Mouse (Mus musculus): ENCODE data around the gene Lsmem1. TPM values are rescaled to one million over a fixed set of nuclear protein-coding genes. Genes with fewer than 3 reads are reported as not detected.

The Lsmem1 gene
- 0.13 and 0.18 TPM in 2 replicates for polyA plus RNA-seq (2015; fragmentation: Nextera tagmentation; extraction: Ambion mirVana)

DNA sequence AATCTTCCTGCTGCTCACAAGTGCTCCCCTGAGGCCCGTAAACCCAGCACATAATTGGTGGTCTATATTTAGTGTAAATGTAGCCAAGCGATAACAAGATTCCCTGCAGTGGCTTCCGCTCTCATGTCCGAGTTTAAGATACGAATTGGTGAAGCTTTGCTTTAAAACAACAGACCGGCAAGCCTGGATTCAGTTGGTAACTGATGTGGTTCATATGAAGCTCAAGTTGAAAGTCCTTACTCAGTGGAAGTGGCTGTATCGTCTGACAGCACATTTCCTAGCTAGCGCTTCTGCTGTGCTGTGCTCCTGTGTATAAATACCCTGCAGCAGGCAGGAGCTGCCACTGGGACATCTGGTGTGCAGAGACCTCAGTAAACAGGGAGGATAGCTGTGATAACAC is at the start of gene Lsmem1:
Lsmem1 (minus strand) TSS at position 189 of the 400 bp plus-strand sequence.
- no peak for ATAC-seq (ENCODE audit: insufficient read depth, low FRiP score, low read depth)
- H3K4me1 ChIP-seq = no peaks in the 10 kb centered on the region
- no peaks in the 10 kb centered on the region for H3K27me3 ChIP-seq (replicated peaks)
- H3K9me3 ChIP-seq = no peaks in the 10 kb centered on the region
- no peak within 1 kb of the TSS for H3K4me2 ChIP-seq
- WGBS = 81% methylated on average over 8 of the region's 8 CpGs
- peaks cover 17% of the 10 kb centered on the region for H3K36me3 ChIP-seq
- no peak within 1 kb of the TSS for H3K9ac ChIP-seq
- H3K27ac ChIP-seq = no peak within 1 kb of the TSS
- no peak within 1 kb of the TSS for H3K4me3 ChIP-seq (replicated peaks)

DNA sequence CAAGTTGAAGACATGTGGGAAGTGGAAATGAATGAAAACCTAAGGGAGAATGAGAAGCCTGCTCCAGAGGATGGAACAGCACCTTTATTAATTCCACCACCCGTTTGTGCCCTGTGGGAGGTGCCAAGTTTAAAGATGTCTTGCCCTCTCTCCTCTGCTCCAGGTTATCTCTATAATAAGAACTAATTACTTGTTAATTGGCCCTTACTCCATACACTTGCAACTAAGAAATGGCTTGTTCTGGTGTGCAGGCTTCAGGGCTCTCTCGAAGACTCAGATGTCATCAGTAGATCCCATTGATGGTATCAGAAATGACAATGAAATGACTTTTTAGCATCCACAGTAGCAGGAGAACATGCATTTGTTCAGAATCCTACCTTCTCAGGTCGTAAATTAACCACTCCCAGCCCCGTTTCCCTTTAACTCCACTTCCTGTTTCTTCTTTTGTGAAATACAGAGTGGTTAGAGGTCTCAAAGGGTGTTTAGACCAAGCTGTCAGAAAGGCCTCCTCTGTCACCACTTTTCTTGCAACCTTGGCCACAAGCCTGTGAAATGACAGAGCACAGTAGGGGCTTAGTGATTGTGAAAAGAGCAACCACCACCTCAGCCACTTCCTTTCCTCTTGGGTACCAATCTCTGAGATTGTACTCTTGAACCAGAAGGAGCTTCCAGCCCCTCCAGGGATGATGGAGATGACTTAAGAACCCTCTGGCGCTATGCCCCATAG is 49.3 kb upstream of the Lsmem1 start, which contains the start of gene Ifrd1:
Ifrd1 (minus strand) TSS at position 51 of the 727 bp plus-strand sequence.
- Histone ChIP-seq H3K9me3 (no peaks in the 10 kb centered on the region), H3K4me1 (no peaks in the 10 kb centered on the region; the same call in 1 of the 2 replicates), H3K27me3 (replicated peaks) (no peaks in the 10 kb centered on the region), H3K27ac (0 out of 2 replicates have a peak within 1 kb of the TSS, but pooled peaks have one; percentile 1), H3K4me2 (no peak within 1 kb of the TSS), H3K9ac (no peak within 1 kb of the TSS), H3K36me3 (no peaks in the 10 kb centered on the region), H3K4me3 (replicated peaks) (no peak within 1 kb of the TSS)
- ATAC-seq (ENCODE audit: insufficient read depth, low FRiP score, low read depth) = no peak
- WGBS = 66% methylated on average over 5 of the region's 5 CpGs

DNA sequence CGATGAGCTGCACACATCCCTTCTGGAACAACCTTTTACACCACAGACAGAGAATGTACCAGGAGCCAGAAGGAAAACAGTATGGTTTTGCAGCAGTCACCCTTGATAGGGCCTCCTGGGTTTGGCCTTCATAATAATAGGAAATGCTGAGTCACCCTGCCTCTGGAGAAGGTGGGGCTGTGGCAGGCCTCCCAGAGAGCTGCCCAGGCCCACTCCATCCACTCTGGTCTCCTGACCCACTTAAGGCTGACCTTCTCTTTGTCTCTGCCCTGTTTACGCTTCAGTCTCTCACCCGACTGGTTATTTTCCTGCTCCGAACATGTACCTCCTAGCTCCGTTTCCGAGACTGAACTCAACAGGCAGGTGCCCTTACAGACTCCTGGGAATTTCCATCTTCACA is 48.7 kb upstream of the Lsmem1 start:
- WGBS = 53% methylated on average over 6 of the region's 6 CpGs
- no peaks in the 10 kb centered on the region for H3K9me3 ChIP-seq
- H3K9ac ChIP-seq = no peak overlapping the region
- no peak overlapping the region for H3K4me3 ChIP-seq (replicated peaks)
- no peaks in the 10 kb centered on the region; the same call in 1 of the 2 replicates for H3K4me1 ChIP-seq
- H3K27ac ChIP-seq = 0 out of 2 replicates have a peak overlapping the region, but pooled peaks have one; percentile 1
- peak; percentile 84 for ATAC-seq (ENCODE audit: insufficient read depth, low FRiP score, low read depth)
- H3K36me3 ChIP-seq = no peaks in the 10 kb centered on the region
- no peak overlapping the region for H3K4me2 ChIP-seq
- H3K27me3 ChIP-seq (replicated peaks) = no peaks in the 10 kb centered on the region

DNA sequence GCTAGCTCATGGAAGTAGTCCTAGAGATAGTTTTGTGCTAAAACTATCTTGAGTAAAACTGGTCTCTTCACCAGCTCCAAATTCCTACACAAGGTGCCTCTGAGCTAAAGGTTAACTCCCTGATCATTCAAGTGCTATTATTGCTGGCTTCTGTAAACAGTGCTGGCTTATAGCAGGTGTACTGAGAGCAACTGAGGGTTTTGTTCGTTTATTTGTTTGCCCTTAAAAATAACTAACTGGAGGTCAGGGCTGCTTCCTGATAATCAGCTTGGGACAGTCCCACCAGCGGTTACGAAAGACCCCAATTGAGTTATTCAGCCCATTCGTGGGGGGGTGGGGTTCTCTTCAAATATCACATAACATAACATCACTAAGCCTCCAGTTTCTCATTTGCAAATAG is 48.1 kb upstream of the Lsmem1 start:
- Histone ChIP-seq H3K9me3 (no peaks in the 10 kb centered on the region), H3K36me3 (no peaks in the 10 kb centered on the region), H3K9ac (no peak overlapping the region), H3K4me2 (no peak overlapping the region), H3K27ac (no peak overlapping the region), H3K27me3 (replicated peaks) (no peaks in the 10 kb centered on the region), H3K4me3 (replicated peaks) (no peak overlapping the region), H3K4me1 (no peaks in the 10 kb centered on the region; the same call in 1 of the 2 replicates)
- ATAC-seq (ENCODE audit: insufficient read depth, low FRiP score, low read depth) = no peak
- WGBS = 37% methylated on average over 4 of the region's 4 CpGs

DNA sequence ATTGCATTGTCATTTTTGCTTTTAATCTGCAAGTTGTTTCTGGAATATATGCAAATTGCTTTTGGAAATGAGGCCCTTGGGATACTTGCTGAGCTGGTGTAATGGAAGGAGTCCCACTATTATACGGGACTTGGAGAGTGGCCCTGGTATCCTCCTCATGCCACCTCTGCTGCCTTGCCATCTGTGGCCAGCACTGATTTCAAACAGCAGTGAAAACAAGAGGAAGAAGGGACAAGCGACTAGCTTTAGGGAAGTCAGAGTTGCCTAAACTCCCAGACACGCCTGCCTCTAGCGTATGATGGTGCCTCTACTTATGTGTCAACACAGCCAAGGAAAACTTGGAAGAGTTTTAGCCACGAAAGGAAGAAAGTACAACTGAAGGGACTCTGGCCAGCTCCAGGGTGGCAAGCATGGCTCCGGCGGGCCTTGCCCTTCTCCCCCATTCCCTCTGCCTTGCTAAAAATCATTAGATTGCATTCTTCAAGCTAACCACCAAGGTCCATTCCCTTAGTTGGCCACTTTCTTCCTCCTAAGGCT is 46.2 kb upstream of the Lsmem1 start:
- H3K4me3 ChIP-seq (replicated peaks) = no peak overlapping the region
- no peak for ATAC-seq (ENCODE audit: insufficient read depth, low FRiP score, low read depth)
- H3K4me1 ChIP-seq = no peaks in the 10 kb centered on the region; the same call in 1 of the 2 replicates
- no peak overlapping the region for H3K4me2 ChIP-seq
- H3K36me3 ChIP-seq = no peaks in the 10 kb centered on the region
- no peak overlapping the region for H3K27ac ChIP-seq
- H3K27me3 ChIP-seq (replicated peaks) = no peaks in the 10 kb centered on the region
- no peak overlapping the region for H3K9ac ChIP-seq
- no peaks in the 10 kb centered on the region for H3K9me3 ChIP-seq
- WGBS = 86% methylated on average over 7 of the region's 7 CpGs

DNA sequence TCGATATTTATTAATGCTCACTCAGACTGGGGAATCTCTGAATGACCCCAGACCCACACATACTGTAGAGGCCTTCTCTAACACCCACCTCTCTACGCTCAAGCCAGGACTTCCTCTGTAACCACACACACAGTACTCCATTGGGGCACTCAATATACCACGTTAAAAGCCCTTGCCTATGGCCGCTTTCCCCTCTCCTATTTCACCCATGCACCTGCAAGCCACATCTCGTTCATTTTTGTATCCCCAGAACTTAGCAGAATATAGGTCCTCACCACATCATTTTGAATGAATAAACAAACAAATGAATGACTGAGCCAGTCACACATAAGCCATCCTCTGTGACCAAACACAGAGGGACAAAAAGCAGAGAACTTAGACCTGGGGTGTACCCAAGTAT is 45.6 kb upstream of the Lsmem1 start:
- no peak overlapping the region for H3K27ac ChIP-seq
- H3K9me3 ChIP-seq = no peaks in the 10 kb centered on the region
- H3K4me2 ChIP-seq = no peak overlapping the region
- ATAC-seq (ENCODE audit: insufficient read depth, low FRiP score, low read depth) = no peak
- WGBS = 90% methylated on average over 5 of the region's 5 CpGs
- no peaks in the 10 kb centered on the region for H3K36me3 ChIP-seq
- H3K4me3 ChIP-seq (replicated peaks) = no peak overlapping the region
- H3K27me3 ChIP-seq (replicated peaks) = no peaks in the 10 kb centered on the region
- no peak overlapping the region for H3K9ac ChIP-seq
- H3K4me1 ChIP-seq = no peaks in the 10 kb centered on the region

DNA sequence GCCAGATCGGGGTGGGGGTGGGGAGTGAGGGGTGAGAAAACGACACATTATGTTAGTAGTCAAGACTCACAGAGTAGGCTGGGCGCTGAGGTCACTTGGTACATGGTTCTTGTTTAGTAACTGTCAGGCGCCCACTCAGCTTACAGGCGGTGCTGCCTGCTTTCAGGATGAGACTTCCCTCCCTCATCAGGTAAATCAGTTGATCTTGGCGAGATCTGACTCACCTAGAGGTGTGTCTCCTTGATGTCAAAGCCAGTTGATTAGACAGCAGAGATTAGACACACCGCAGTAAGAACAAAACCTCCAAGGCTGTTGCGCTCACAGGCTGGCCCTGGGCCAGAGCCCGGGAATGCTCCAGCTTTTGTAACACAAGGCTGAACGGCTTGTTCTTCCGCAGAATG is 44.5 kb upstream of the Lsmem1 start:
- no peaks in the 10 kb centered on the region for H3K36me3 ChIP-seq
- WGBS = 35% methylated on average over 11 of the region's 11 CpGs
- no peaks in the 10 kb centered on the region for H3K9me3 ChIP-seq
- H3K9ac ChIP-seq = no peak overlapping the region
- H3K4me1 ChIP-seq = no peaks in the 10 kb centered on the region
- H3K4me2 ChIP-seq = peak overlapping the region; percentile 16; the same call in 1 of the 2 replicates
- ATAC-seq (ENCODE audit: insufficient read depth, low FRiP score, low read depth) = peak; percentile 63
- no peaks in the 10 kb centered on the region for H3K27me3 ChIP-seq (replicated peaks)
- H3K4me3 ChIP-seq (replicated peaks) = no peak overlapping the region
- H3K27ac ChIP-seq = no peak overlapping the region

DNA sequence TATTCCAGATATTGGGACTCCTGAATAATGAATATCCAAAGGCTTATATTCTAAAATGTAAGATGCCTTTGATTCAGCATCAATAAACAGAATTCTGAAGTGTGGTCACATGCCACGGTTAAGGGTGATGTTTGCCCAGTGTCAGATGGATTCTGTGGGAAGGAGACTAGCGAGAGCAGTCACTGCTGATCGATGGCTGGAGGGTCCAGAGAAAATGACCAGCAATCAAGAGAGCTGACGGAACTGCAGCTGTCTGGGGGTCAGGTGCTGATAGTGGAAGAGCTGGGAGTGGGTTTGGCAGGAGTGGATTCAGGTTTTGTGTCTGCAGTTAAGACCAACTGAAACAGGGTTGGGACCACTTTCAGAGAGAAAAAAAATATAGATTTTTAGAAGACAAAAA is 44.0 kb upstream of the Lsmem1 start:
- no peak overlapping the region for H3K9ac ChIP-seq
- no peaks in the 10 kb centered on the region for H3K4me1 ChIP-seq
- no peaks in the 10 kb centered on the region for H3K27me3 ChIP-seq (replicated peaks)
- H3K27ac ChIP-seq = no peak overlapping the region
- H3K9me3 ChIP-seq = no peaks in the 10 kb centered on the region
- no peak for ATAC-seq (ENCODE audit: insufficient read depth, low FRiP score, low read depth)
- H3K36me3 ChIP-seq = no peaks in the 10 kb centered on the region
- 63% methylated on average over 4 of the region's 4 CpGs for WGBS
- no peak overlapping the region for H3K4me3 ChIP-seq (replicated peaks)
- no peak overlapping the region for H3K4me2 ChIP-seq

DNA sequence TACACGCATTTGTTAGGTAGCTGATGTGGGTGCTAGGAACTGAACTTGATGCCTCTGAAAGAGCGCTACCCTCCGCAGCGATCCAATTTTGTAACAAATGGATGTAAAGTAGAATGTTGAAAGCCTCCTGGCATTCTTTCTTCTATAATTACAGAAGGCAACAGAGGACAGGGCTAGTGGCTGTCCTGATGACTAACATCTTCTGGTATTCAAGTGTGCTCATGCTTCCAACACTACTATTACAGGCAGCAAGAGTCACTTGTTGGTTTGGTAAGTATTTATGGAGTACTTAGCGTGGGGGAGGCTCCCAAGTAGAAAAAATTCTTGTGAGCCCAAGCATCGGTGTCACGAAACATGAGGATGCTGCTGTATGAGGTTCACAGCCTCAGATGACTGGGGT is 39.9 kb upstream of the Lsmem1 start:
- Histone ChIP-seq H3K36me3 (no peaks in the 10 kb centered on the region), H3K27me3 (replicated peaks) (no peaks in the 10 kb centered on the region), H3K9ac (no peak overlapping the region), H3K27ac (no peak overlapping the region), H3K4me1 (no peaks in the 10 kb centered on the region), H3K9me3 (no peaks in the 10 kb centered on the region), H3K4me3 (replicated peaks) (no peak overlapping the region), H3K4me2 (no peak overlapping the region)
- 91% methylated on average over 7 of the region's 7 CpGs for WGBS
- no peak for ATAC-seq (ENCODE audit: insufficient read depth, low FRiP score, low read depth)

DNA sequence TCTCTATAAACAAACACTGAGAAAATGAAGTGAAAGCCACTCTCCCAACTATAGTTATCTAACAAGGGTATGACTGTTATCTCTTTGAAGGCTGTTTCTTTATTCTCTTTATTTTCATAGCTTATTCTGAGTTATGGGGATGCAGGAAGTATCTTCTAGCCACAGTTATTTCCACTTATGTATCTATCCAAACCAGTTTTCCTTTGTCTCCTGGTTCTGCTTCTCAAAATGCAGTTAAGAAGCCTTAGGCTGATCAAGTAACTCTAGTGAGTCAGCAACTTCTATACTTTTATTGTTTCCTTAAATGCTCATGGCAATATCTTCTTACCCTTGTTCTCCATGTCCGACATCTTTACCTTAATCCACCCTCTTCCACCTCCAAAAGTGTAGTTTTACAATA is 32.9 kb upstream of the Lsmem1 start:
- no peaks in the 10 kb centered on the region for H3K36me3 ChIP-seq
- H3K9me3 ChIP-seq = no peaks in the 10 kb centered on the region
- H3K9ac ChIP-seq = no peak overlapping the region
- H3K4me1 ChIP-seq = no peaks in the 10 kb centered on the region
- no peak for ATAC-seq (ENCODE audit: insufficient read depth, low FRiP score, low read depth)
- H3K27me3 ChIP-seq (replicated peaks) = no peaks in the 10 kb centered on the region
- H3K4me3 ChIP-seq (replicated peaks) = no peak overlapping the region
- 78% methylated on average over 1 of the region's 1 CpGs for WGBS
- no peak overlapping the region for H3K4me2 ChIP-seq
- no peak overlapping the region for H3K27ac ChIP-seq

DNA sequence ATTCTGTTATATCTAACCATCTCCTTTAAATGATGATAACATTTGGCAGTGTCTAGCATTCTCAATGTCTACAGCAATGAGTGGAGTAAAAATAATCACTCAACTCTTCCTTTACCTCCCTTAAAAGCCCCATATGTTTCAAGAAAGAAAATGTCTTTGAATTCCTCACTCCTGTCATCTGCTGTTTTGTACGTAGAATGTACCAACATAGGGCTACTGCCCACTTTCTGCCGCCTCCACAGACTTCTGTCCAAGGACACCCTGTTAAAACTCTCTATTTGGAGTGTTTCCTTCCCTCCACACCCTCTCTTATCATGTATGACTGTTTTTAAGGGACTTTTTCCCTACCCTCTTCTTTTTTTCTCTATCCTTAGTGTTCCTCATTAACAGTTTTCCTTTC is 32.3 kb upstream of the Lsmem1 start:
- Histone ChIP-seq H3K27ac (no peak overlapping the region), H3K4me2 (no peak overlapping the region), H3K4me3 (replicated peaks) (no peak overlapping the region), H3K4me1 (no peaks in the 10 kb centered on the region), H3K9me3 (no peaks in the 10 kb centered on the region), H3K27me3 (replicated peaks) (no peaks in the 10 kb centered on the region), H3K9ac (no peak overlapping the region), H3K36me3 (no peaks in the 10 kb centered on the region)
- 83% methylated on average over 2 of the region's 2 CpGs for WGBS
- ATAC-seq (ENCODE audit: insufficient read depth, low FRiP score, low read depth) = no peak

DNA sequence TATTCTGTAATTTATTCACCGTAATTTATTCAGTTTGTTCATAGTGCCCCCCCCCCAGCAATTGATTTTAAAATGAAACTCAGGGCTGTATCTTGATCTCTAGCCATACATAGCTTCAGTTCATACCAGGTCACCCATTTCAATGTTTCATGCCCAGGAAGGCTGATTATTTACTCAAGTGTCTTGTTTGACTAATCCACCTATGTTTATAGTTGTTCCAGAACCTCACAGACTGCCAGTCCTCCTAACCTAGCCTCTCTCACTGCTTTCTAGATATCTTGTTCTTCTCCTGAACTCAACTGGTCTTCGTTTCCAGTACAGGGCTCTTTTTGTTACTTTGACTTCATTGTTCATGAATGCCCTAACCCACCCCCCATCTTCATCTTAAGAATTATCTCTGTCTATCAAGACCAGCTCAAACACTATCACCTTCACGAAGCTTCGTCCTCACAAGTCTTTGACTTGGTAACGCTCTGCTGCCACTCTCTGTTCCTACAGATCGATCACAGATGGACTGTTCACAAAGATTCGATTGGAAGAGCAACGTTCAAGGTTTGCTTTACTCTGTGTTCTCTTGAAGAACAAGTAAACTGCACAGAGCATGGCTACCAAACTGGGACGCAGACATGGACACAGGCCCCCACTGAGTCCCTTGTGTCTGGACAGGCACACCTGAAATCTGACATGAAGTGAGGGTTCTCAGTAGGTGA is 25.0 kb upstream of the Lsmem1 start:
- no peak overlapping the region for H3K9ac ChIP-seq
- H3K4me2 ChIP-seq = no peak overlapping the region
- 86% methylated on average over 9 of the region's 9 CpGs for WGBS
- ATAC-seq (ENCODE audit: insufficient read depth, low FRiP score, low read depth) = no peak
- no peaks in the 10 kb centered on the region for H3K27me3 ChIP-seq (replicated peaks)
- no peak overlapping the region for H3K27ac ChIP-seq
- no peaks in the 10 kb centered on the region for H3K9me3 ChIP-seq
- no peaks in the 10 kb centered on the region for H3K36me3 ChIP-seq
- no peak overlapping the region for H3K4me3 ChIP-seq (replicated peaks)
- H3K4me1 ChIP-seq = peaks cover 8% of the 10 kb centered on the region; the same call in 1 of the 2 replicates
